Mouse (Mus musculus): Measurements from ENCODE around the gene Cxcl10. TPM values are rescaled to one million over a fixed set of nuclear protein-coding genes. Genes with fewer than 3 reads are reported as not detected.
A peak's percentile ranks its signal among the peaks of the same experiment; 100 is the strongest.

Gene Cxcl10
- polyA plus RNA-seq, 1 experiment from 2014 or later: not detected

DNA sequence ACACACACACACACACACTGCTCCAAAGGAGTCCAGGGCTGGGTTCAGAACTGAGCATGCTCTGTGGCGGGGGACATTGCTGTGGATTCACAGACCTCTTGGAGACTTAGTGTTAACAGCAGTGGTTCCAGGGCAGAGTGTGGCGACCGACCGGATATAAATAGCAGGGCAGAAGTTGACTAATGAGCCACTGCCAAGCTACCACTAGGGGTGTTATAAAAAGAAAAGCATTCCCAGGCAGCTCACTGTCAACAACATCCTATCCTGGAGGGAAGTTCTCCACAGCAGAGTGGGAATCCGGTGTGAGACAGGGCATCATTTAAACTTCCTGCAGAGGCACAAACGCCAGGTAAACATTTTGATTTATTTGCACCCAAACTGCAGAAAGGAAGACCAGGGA lies 38.0 kb upstream of the Cxcl10 start:
- H3K4me1 ChIP-seq (replicated peaks; ENCODE audit: control insufficient read depth, insufficient read depth, low read length): 0 out of 2 replicates have a peak, but pooled peaks cover under 1% of the 10 kb centered on the region
- H3K27ac ChIP-seq (ENCODE audit: low read length): no peak overlapping the region
- H3K27me3 ChIP-seq (replicated peaks; ENCODE audit: control insufficient read depth, insufficient read depth, low read length): peaks cover 4% of the 10 kb centered on the region; the same call in 1 of the 2 replicates
- H3K9ac ChIP-seq (replicated peaks; ENCODE audit: low read depth, low read length): no peak overlapping the region
- no peaks in the 10 kb centered on the region for H3K36me3 ChIP-seq (ENCODE audit: control insufficient read depth, insufficient read depth)
- no peak for ATAC-seq
- no peak overlapping the region for H3K4me2 ChIP-seq (ENCODE audit: low read length)
- H3K9me3 ChIP-seq (ENCODE audit: control insufficient read depth, low read length): no peaks in the 10 kb centered on the region
- WGBS: 60% methylated on average over 6 of the region's 6 CpGs
- H3K4me3 ChIP-seq (replicated peaks; ENCODE audit: low read length): no peak overlapping the region

GRCm38 (mm10) chr5:92386102-92386501 lies 37.4 kb upstream of the Cxcl10 start:
- no peak overlapping the region for H3K4me3 ChIP-seq (replicated peaks; ENCODE audit: low read length)

DNA sequence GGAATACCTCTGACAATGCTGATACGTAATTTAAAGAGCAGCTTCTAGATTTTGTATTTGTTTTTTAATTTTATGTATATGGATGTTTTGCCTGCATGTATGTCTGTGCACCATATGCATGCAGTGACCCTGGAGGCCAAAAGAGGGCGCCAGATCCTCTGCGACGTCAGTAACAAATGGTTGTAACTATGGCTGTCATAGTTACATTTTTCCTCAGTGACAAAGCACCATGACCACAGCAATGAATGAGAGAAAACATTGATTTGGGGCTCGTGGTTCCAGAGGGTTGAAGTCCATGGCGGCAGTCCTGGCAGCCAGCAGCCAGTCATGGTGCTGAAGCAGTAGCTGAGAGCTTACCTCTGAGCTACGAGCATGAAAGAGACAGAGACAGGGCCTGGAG lies 36.2 kb upstream of the Cxcl10 start:
- no peak overlapping the region for H3K4me2 ChIP-seq (ENCODE audit: low read length)
- H3K27me3 ChIP-seq (replicated peaks; ENCODE audit: control insufficient read depth, insufficient read depth, low read length): peaks cover 2% of the 10 kb centered on the region; the same call in 1 of the 2 replicates
- H3K9me3 ChIP-seq (ENCODE audit: control insufficient read depth, low read length): no peaks in the 10 kb centered on the region
- 55% methylated on average over 7 of the region's 7 CpGs for WGBS
- no peak overlapping the region for H3K27ac ChIP-seq (ENCODE audit: low read length)
- H3K9ac ChIP-seq (replicated peaks; ENCODE audit: low read depth, low read length): no peak overlapping the region
- H3K4me1 ChIP-seq (replicated peaks; ENCODE audit: control insufficient read depth, insufficient read depth, low read length): 0 out of 2 replicates have a peak, but pooled peaks cover 2% of the 10 kb centered on the region
- H3K4me3 ChIP-seq (replicated peaks; ENCODE audit: low read length): no peak overlapping the region
- H3K36me3 ChIP-seq (ENCODE audit: control insufficient read depth, insufficient read depth): no peaks in the 10 kb centered on the region
- ATAC-seq: no peak

More at GRCm38 (mm10) chr5:92386102-92386501, 37.4 kb upstream of the Cxcl10 start:
- H3K4me1 ChIP-seq (replicated peaks; ENCODE audit: control insufficient read depth, insufficient read depth, low read length): 0 out of 2 replicates have a peak, but pooled peaks cover 2% of the 10 kb centered on the region
- H3K27ac ChIP-seq (ENCODE audit: low read length): no peak overlapping the region
- peaks cover 2% of the 10 kb centered on the region; the same call in 1 of the 2 replicates for H3K27me3 ChIP-seq (replicated peaks; ENCODE audit: control insufficient read depth, insufficient read depth, low read length)
- no peaks in the 10 kb centered on the region for H3K36me3 ChIP-seq (ENCODE audit: control insufficient read depth, insufficient read depth)
- no peak overlapping the region for H3K4me2 ChIP-seq (ENCODE audit: low read length)
- no peak for ATAC-seq
- no peak overlapping the region for H3K9ac ChIP-seq (replicated peaks; ENCODE audit: low read depth, low read length)
- WGBS: 90% methylated on average over 5 of the region's 5 CpGs
- no peaks in the 10 kb centered on the region for H3K9me3 ChIP-seq (ENCODE audit: control insufficient read depth, low read length)

- Histone ChIP-seq H3K9ac (replicated peaks; ENCODE audit: low read depth, low read length) (no peak overlapping the region), H3K27me3 (replicated peaks; ENCODE audit: control insufficient read depth, insufficient read depth, low read length) (no peaks in the 10 kb centered on the region; the same call in 1 of the 2 replicates), H3K4me1 (replicated peaks; ENCODE audit: control insufficient read depth, insufficient read depth, low read length) (0 out of 2 replicates have a peak, but pooled peaks cover 2% of the 10 kb centered on the region), H3K27ac (ENCODE audit: low read length) (no peak overlapping the region), H3K9me3 (ENCODE audit: control insufficient read depth, low read length) (no peaks in the 10 kb centered on the region), H3K36me3 (ENCODE audit: control insufficient read depth, insufficient read depth) (no peaks in the 10 kb centered on the region), H3K4me2 (ENCODE audit: low read length) (no peak overlapping the region), H3K4me3 (replicated peaks; ENCODE audit: low read length) (no peak overlapping the region)
- WGBS: 77% methylated on average over 7 of the region's 7 CpGs
- no peak for ATAC-seq
Observed at GRCm38 (mm10) chr5:92383747-92384146, 35.1 kb upstream of the Cxcl10 start.

DNA sequence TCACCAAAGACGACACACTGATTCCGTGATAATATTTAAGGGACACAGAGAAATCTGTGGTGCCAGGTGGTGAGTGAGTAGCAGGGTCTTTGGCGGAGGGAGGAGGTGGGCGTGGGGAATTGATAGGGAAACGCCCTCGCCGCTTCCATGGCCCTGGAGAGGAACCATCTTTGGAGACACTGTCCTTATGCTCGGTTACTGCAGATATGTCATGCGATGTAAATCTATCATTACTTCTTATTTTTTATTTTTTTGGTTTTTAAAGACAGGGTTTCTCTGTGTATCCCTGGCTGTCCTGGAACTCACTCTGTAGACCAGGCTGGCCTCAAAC lies 33.6 kb upstream of the Cxcl10 start:
- Histone ChIP-seq H3K27me3 (replicated peaks; ENCODE audit: control insufficient read depth, insufficient read depth, low read length) (no peaks in the 10 kb centered on the region; the same call in 1 of the 2 replicates), H3K9me3 (ENCODE audit: control insufficient read depth, low read length) (no peaks in the 10 kb centered on the region), H3K4me3 (replicated peaks; ENCODE audit: low read length) (no peak overlapping the region), H3K4me2 (ENCODE audit: low read length) (no peak overlapping the region), H3K27ac (ENCODE audit: low read length) (no peak overlapping the region), H3K36me3 (ENCODE audit: control insufficient read depth, insufficient read depth) (no peaks in the 10 kb centered on the region), H3K4me1 (replicated peaks; ENCODE audit: control insufficient read depth, insufficient read depth, low read length) (0 out of 2 replicates have a peak, but pooled peaks cover 2% of the 10 kb centered on the region), H3K9ac (replicated peaks; ENCODE audit: low read depth, low read length) (no peak overlapping the region)
- ATAC-seq: peak; percentile 35; the same call in 1 of the 2 replicates
- WGBS: 62% methylated on average over 9 of the region's 9 CpGs

GRCm38 (mm10) chr5:92381550-92382348 lies 33.1 kb upstream of the Cxcl10 start:
- H3K4me3 ChIP-seq (replicated peaks; ENCODE audit: low read length): no peak overlapping the region
- 32% methylated on average over 12 of the region's 12 CpGs for WGBS
- peaks cover 5% of the 10 kb centered on the region; the same call in 1 of the 2 replicates for H3K4me1 ChIP-seq (replicated peaks; ENCODE audit: control insufficient read depth, insufficient read depth, low read length)
- H3K27ac ChIP-seq (ENCODE audit: low read length): no peak overlapping the region
- no peaks in the 10 kb centered on the region; the same call in 1 of the 2 replicates for H3K27me3 ChIP-seq (replicated peaks; ENCODE audit: control insufficient read depth, insufficient read depth, low read length)
- H3K4me2 ChIP-seq (ENCODE audit: low read length): no peak overlapping the region
- no peak overlapping the region for H3K9ac ChIP-seq (replicated peaks; ENCODE audit: low read depth, low read length)
- no peaks in the 10 kb centered on the region for H3K36me3 ChIP-seq (ENCODE audit: control insufficient read depth, insufficient read depth)
- no peaks in the 10 kb centered on the region for H3K9me3 ChIP-seq (ENCODE audit: control insufficient read depth, low read length)
- ATAC-seq: peak; percentile 92

DNA sequence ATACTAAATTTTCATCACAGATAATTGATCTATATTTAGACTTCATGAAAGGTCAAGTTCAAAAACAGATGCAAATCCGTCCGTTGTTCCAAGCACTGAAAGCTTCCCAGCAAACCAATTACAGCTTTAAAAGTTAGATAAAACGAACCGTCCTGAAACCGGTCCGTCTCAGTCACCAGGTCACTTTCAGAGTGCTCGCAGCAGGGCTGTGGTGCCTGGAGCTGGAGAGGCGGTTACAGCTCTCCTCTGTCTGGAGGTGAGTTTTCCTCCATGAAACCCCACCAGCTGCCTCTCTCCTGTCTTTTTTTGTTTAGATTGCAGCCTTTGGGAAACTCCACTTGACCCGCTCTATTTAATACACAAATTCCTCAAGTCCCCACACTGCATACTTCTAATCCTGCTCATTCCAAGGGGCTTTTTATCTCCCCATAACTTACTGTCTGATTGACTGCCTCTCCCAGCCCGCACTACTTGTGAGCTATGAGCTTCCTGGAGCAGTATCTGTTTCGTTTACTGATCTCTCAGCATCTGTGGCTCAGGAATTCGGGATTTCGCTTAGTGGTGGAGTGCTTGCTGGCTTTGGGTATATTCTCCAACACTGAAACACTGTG lies 28.2 kb upstream of the Cxcl10 start:
- H3K4me3 ChIP-seq (replicated peaks; ENCODE audit: low read length): no peak overlapping the region
- H3K36me3 ChIP-seq (ENCODE audit: control insufficient read depth, insufficient read depth): no peaks in the 10 kb centered on the region
- no peak for ATAC-seq
- H3K9ac ChIP-seq (replicated peaks; ENCODE audit: low read depth, low read length): no peak overlapping the region
- no peak overlapping the region for H3K4me2 ChIP-seq (ENCODE audit: low read length)
- H3K4me1 ChIP-seq (replicated peaks; ENCODE audit: control insufficient read depth, insufficient read depth, low read length): peaks cover 6% of the 10 kb centered on the region; the same call in 1 of the 2 replicates
- H3K27ac ChIP-seq (ENCODE audit: low read length): no peak overlapping the region
- WGBS: 27% methylated on average over 13 of the region's 13 CpGs
- H3K27me3 ChIP-seq (replicated peaks; ENCODE audit: control insufficient read depth, insufficient read depth, low read length): no peaks in the 10 kb centered on the region
- no peaks in the 10 kb centered on the region for H3K9me3 ChIP-seq (ENCODE audit: control insufficient read depth, low read length)

DNA sequence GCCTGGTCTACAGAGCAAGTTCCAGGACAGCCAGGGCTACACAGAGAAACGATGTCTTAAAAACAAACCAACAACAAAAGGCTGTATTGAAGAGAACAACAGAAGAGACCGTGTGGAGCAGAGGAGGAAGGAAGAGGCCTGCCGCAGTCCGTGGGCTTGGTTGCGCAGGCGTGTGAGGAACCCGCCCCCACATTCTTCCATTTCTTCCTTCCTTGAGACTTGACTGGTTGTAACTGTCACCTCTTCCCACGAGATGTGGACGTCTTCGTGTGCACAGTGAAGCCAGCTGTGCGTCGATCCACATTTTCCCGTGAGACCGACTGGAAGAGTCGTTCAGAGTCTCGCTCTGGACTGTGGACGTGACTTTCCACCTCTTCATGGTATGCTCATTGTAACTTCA lies 26.7 kb upstream of the Cxcl10 start:
- no peak overlapping the region for H3K27ac ChIP-seq (ENCODE audit: low read length)
- H3K4me1 ChIP-seq (replicated peaks; ENCODE audit: control insufficient read depth, insufficient read depth, low read length): peaks cover 10% of the 10 kb centered on the region
- no peak overlapping the region for H3K4me2 ChIP-seq (ENCODE audit: low read length)
- no peak overlapping the region for H3K4me3 ChIP-seq (replicated peaks; ENCODE audit: low read length)
- no peaks in the 10 kb centered on the region for H3K36me3 ChIP-seq (ENCODE audit: control insufficient read depth, insufficient read depth)
- no peaks in the 10 kb centered on the region for H3K27me3 ChIP-seq (replicated peaks; ENCODE audit: control insufficient read depth, insufficient read depth, low read length)
- H3K9me3 ChIP-seq (ENCODE audit: control insufficient read depth, low read length): no peaks in the 10 kb centered on the region
- ATAC-seq: no peak
- 87% methylated on average over 17 of the region's 17 CpGs for WGBS
- no peak overlapping the region for H3K9ac ChIP-seq (replicated peaks; ENCODE audit: low read depth, low read length)

- no peak overlapping the region for H3K4me3 ChIP-seq (replicated peaks; ENCODE audit: low read length)
- peaks cover 10% of the 10 kb centered on the region for H3K4me1 ChIP-seq (replicated peaks; ENCODE audit: control insufficient read depth, insufficient read depth, low read length)
- no peak for ATAC-seq
- H3K9ac ChIP-seq (replicated peaks; ENCODE audit: low read depth, low read length): no peak overlapping the region
- H3K27ac ChIP-seq (ENCODE audit: low read length): no peak overlapping the region
- H3K27me3 ChIP-seq (replicated peaks; ENCODE audit: control insufficient read depth, insufficient read depth, low read length): no peaks in the 10 kb centered on the region
- no peaks in the 10 kb centered on the region for H3K9me3 ChIP-seq (ENCODE audit: control insufficient read depth, low read length)
- WGBS: 71% methylated on average over 6 of the region's 6 CpGs
- no peak overlapping the region for H3K4me2 ChIP-seq (ENCODE audit: low read length)
- no peaks in the 10 kb centered on the region for H3K36me3 ChIP-seq (ENCODE audit: control insufficient read depth, insufficient read depth)
Observed at GRCm38 (mm10) chr5:92374721-92375142, 26.0 kb upstream of the Cxcl10 start.
